Mouse (Mus musculus) limb, embryonic 13.5 days (tissue): ENCODE data around the gene Cars. TPM values are rescaled to one million over a fixed set of nuclear protein-coding genes. Genes with fewer than 3 reads are reported as not detected.

Experiments
- ATAC-seq: fragments of 200-750 bp; cut with Nextera tagmentation; 2 replicates; pipeline ENCODE4 v1.8.0; 2017; ENCODE audit warnings: low read depth, moderate number of reproducible peaks, moderate TSS enrichment; ENCODE audit not compliant: low FRiP score
- H3K27ac ChIP-seq: fragments of 300-500 bp; sonication (generic); 2 replicates; pipeline ENCODE4 v1.5.1; 2015; ENCODE audit warnings: inconsistent platforms, mild to moderate bottlenecking, moderate library complexity
- H3K27me3 ChIP-seq: fragments of 300-500 bp; sonication (generic); 2 replicates; pipeline ENCODE4 v1.6.1; 2015; ENCODE audit warnings: mild to moderate bottlenecking, inconsistent platforms
- H3K36me3 ChIP-seq: fragments of 300-500 bp; sonication (generic); 2 replicates; pipeline ENCODE4 v1.6.1; 2015; ENCODE audit warnings: inconsistent platforms, mild to moderate bottlenecking, moderate library complexity
- H3K4me1 ChIP-seq: fragments of 300-500 bp; sonication (generic); 2 replicates; pipeline ENCODE4 v1.6.1; 2015; ENCODE audit warnings: inconsistent platforms
- H3K4me2 ChIP-seq: fragments of 300-500 bp; sonication (generic); replicated peaks from 2 replicates; pipeline ENCODE4 v1.6.1; 2015; ENCODE audit warnings: inconsistent platforms, mild to moderate bottlenecking, moderate library complexity
- H3K4me3 ChIP-seq: fragments of 300-500 bp; sonication (generic); 2 replicates; pipeline ENCODE4 v1.5.1; 2015; ENCODE audit warnings: moderate library complexity, mild to moderate bottlenecking, inconsistent platforms
- H3K9ac ChIP-seq: fragments of 300-500 bp; sonication (generic); 2 replicates; pipeline ENCODE4 v1.6.1; 2015; ENCODE audit warnings: mild to moderate bottlenecking, inconsistent platforms
- H3K9me3 ChIP-seq: fragments of 300-500 bp; sonication (generic); 2 replicates; pipeline ENCODE4 v1.6.1; 2016; ENCODE audit warnings: inconsistent platforms
- WGBS: fragments of 180-500 bp; shearing (Covaris S2); methylation state at CpG from one replicate; pipeline ENCODE4 v1.1.7; 2015; 5-methylcytosine and 5-hydroxymethylcytosine counted together
- polyA plus RNA-seq: library from polyadenylated mRNA; unstranded; fragments of >200 nt; fragmentation: Nextera tagmentation; extraction: Ambion mirVana; gene quantifications from 2 replicates; pipeline ENCODE4 v1.2.1, GENCODE M21; 2015

Gene Cars
- polyA plus RNA-seq, 1 experiment from 2014 or later, result 62.8 TPM

DNA sequence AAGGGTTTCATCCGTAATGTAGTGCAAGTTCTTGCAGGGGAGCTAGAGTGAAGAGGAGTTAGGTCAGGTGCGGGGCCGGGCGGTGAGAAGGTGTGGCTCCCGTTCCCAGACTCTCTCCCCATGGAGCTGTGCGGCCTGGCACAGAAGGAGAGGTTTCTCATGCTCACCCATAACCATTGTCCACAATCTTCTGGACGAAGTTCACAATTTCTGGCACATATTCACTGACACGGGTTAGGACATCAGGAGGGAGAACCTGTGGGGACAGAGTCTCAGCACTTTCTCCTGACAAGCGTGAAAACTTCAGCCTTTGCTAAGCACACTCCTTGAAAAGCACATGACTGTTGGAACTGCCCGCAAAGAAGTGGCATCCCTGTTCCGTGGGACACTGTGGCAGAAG is 24.1 kb downstream of the Cars start:
- Histone ChIP-seq H3K9ac (no peak overlapping the region), H3K9me3 (no peaks in the 10 kb centered on the region), H3K4me3 (no peak overlapping the region), H3K36me3 (peaks cover 95% of the 10 kb centered on the region), H3K27ac (no peak overlapping the region), H3K4me1 (no peaks in the 10 kb centered on the region), H3K27me3 (no peaks in the 10 kb centered on the region), H3K4me2 (no peak overlapping the region)
- no peak for ATAC-seq
- WGBS, result 94% methylated on average over 11 of the region's 11 CpGs

- H3K4me2 ChIP-seq, result no peak overlapping the region
These were observed 34.2 kb downstream of the Cars start for GRCm38 (mm10) chr7:143565648-143566039.

DNA sequence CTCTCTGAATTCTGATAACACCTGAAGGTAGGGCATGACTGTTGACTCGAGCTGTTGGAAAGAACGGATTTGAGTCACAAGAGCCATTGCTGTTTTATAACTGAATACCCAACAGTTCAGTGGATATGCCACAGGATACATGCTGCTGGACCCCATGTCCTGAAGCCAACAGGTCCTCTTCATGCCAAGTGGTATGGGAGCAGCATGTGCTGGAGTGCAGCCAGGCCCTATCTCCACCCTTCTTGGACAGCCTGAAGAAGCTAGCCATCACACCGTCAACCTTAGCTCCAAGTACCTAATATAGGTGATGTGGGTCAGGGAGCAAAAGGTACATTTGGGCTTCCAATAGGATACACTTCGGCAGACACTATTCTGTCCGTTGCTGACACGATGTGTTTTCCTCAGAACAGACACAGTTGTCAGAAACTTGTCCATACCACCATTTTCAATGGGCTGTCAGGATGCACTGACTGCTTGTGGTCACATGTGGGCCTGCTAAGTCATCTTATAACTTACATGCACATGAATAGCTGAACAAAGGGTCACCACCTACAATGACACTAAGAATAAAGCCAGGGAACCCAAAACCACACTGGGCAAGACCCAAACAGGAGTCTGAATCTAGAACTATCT is 34.8 kb downstream of the Cars start:
- 94% methylated on average over 6 of the region's 6 CpGs for WGBS

More at GRCm38 (mm10) chr7:143565648-143566039, 34.2 kb downstream of the Cars start:
- no peak for ATAC-seq
- 97% methylated on average over 3 of the region's 3 CpGs for WGBS
- no peaks in the 10 kb centered on the region for H3K27me3 ChIP-seq
- H3K4me3 ChIP-seq, result no peak overlapping the region
- H3K27ac ChIP-seq, result no peak overlapping the region
- no peaks in the 10 kb centered on the region for H3K9me3 ChIP-seq
- H3K9ac ChIP-seq, result no peak overlapping the region
- H3K4me1 ChIP-seq, result no peaks in the 10 kb centered on the region
- H3K36me3 ChIP-seq, result peaks cover 98% of the 10 kb centered on the region

GRCm38 (mm10) chr7:143563787-143564186 is 36.1 kb downstream of the Cars start:
- no peak overlapping the region for H3K27ac ChIP-seq
- H3K9me3 ChIP-seq, result no peaks in the 10 kb centered on the region
- peaks cover 98% of the 10 kb centered on the region for H3K36me3 ChIP-seq
- WGBS, result 88% methylated on average over 5 of the region's 5 CpGs
- no peak overlapping the region for H3K9ac ChIP-seq
- no peaks in the 10 kb centered on the region for H3K27me3 ChIP-seq
- no peaks in the 10 kb centered on the region for H3K4me1 ChIP-seq
- no peak overlapping the region for H3K4me3 ChIP-seq
- no peak for ATAC-seq
- no peak overlapping the region for H3K4me2 ChIP-seq

More for the DNA sequence above, 34.8 kb downstream of the Cars start:
- Histone ChIP-seq H3K36me3 (peaks cover 98% of the 10 kb centered on the region), H3K4me2 (no peak overlapping the region), H3K4me1 (no peaks in the 10 kb centered on the region), H3K9me3 (no peaks in the 10 kb centered on the region), H3K27me3 (no peaks in the 10 kb centered on the region), H3K4me3 (no peak overlapping the region), H3K9ac (no peak overlapping the region), H3K27ac (no peak overlapping the region)
- ATAC-seq, result no peak

DNA sequence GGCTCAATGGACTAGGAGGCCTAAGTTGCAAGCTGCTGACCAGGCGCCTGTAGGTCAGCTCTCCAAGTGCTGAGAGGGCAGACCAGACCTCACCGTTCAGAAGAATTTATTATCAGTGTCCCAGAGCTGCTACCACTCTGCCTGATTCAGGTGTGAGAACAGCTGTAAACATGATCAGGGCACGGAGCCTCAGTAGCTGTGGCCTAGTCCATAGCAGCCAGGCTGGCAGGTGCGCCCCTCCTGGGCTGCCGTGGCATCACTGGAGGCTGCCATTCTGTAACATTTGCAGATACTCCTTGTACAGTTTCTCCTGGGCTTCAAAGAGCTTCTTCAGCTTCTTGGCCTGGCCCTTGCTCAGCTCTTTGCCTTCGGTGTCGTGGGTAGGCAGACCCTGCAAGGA is 42.3 kb downstream of the Cars start:
- Histone ChIP-seq H3K27ac (no peak overlapping the region), H3K36me3 (peaks cover 83% of the 10 kb centered on the region), H3K4me2 (no peak overlapping the region), H3K9ac (0 out of 2 replicates have a peak overlapping the region, but pooled peaks have one; percentile 14), H3K27me3 (no peaks in the 10 kb centered on the region), H3K4me3 (no peak overlapping the region), H3K9me3 (no peaks in the 10 kb centered on the region), H3K4me1 (no peaks in the 10 kb centered on the region)
- 95% methylated on average over 7 of the region's 7 CpGs for WGBS
- ATAC-seq, result no peak

GRCm38 (mm10) chr7:143556964-143557610 is 42.8 kb downstream of the Cars start:
- no peak for ATAC-seq
- Histone ChIP-seq H3K36me3 (peaks cover 79% of the 10 kb centered on the region), H3K27ac (no peak overlapping the region), H3K4me2 (no peak overlapping the region), H3K9ac (0 out of 2 replicates have a peak overlapping the region, but pooled peaks have one; percentile 14), H3K9me3 (no peaks in the 10 kb centered on the region), H3K4me1 (no peaks in the 10 kb centered on the region), H3K4me3 (no peak overlapping the region), H3K27me3 (no peaks in the 10 kb centered on the region)
- 88% methylated on average over 8 of the region's 8 CpGs for WGBS

DNA sequence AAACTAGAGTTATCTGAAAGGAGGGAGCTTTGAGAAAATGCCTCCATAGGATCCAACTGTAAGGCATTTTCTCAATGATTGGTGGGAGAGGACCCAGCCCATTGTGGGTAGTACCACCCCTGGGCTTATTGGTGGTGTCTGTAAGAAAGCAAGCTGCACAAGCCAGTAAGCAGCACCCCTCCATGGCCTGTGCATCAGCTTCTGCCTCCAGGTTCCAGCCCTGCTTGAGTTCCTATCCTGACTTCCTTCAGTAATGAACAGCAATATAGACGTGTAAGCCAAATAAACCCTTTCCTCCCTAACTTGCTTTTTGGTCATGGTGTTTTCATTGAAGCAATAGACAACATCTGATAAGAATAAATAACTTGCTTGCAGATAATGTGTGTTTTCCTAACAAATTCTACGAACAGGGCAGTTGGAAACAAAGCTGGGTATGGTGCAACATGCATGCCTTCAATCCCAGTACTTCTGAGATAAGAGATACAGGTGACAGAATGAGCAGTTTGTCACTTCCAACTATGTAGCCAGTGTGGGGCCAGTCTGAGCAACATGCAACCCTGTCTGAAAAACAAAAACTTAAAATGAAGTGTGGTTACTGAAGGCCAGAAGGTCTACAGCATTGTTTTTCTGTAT is 50.2 kb downstream of the Cars start:
- Histone ChIP-seq H3K27ac (peak overlapping the region; percentile 92), H3K4me1 (peaks cover 30% of the 10 kb centered on the region), H3K9me3 (no peaks in the 10 kb centered on the region), H3K36me3 (peaks cover 20% of the 10 kb centered on the region), H3K4me3 (peak overlapping the region; percentile 95), H3K9ac (peak overlapping the region; percentile 74), H3K4me2 (peak overlapping the region; percentile 84), H3K27me3 (no peaks in the 10 kb centered on the region)
- 32% methylated on average over 2 of the region's 2 CpGs for WGBS
- ATAC-seq, result no peak

DNA sequence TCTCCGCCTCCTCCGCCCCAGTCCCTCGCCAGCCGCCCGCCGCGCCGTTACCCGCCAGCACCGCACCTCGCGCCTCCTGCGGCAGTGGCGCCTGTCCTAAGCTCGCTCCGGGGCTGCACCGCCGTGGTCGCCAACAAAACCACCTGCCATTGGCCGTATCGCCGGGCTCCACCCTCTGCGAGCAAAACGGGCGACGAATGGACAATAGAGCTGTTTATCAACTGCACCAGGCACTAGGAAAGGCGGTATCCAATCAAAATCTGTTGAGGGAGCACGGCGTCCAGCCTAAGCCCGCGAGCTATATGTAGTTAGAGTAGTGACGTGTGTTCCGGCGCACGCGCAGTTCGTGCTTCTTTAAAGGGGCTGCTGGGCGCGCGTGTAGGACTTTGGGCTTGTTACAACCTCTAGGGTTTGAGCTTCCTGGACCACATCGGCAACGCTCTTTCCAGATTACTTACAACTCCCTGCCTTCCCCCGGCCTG is 50.9 kb downstream of the Cars start, which contains the start of gene Nap1l4:
TSS of gene Nap1l4 (minus strand) at position 131 of the 482 bp plus-strand sequence.
- H3K36me3 ChIP-seq, result peaks cover 16% of the 10 kb centered on the region
- no peaks in the 10 kb centered on the region for H3K9me3 ChIP-seq
- peak within 1 kb of the TSS; percentile 92 for H3K27ac ChIP-seq
- H3K27me3 ChIP-seq, result no peaks in the 10 kb centered on the region
- peak within 1 kb of the TSS; percentile 84 for H3K4me2 ChIP-seq
- peaks cover 30% of the 10 kb centered on the region for H3K4me1 ChIP-seq
- peak within 1 kb of the TSS; percentile 95 for H3K4me3 ChIP-seq
- H3K9ac ChIP-seq, result peak within 1 kb of the TSS; percentile 90
- WGBS, result under 1% methylated on average over 36 of the region's 43 CpGs
- peak; percentile 99 for ATAC-seq

- H3K9ac ChIP-seq, result peak overlapping the region; percentile 90
- H3K9me3 ChIP-seq, result no peaks in the 10 kb centered on the region
- under 1% methylated on average over 58 of the region's 63 CpGs for WGBS
- no peaks in the 10 kb centered on the region for H3K27me3 ChIP-seq
- peak overlapping the region; percentile 84 for H3K4me2 ChIP-seq
- peak overlapping the region; percentile 88 for H3K27ac ChIP-seq
- peaks cover 34% of the 10 kb centered on the region for H3K4me1 ChIP-seq
- peak overlapping the region; percentile 95 for H3K4me3 ChIP-seq
- H3K36me3 ChIP-seq, result peaks cover 16% of the 10 kb centered on the region
- ATAC-seq, result peak; percentile 78
These were observed 51.5 kb downstream of the Cars start for GRCm38 (mm10) chr7:143548231-143548961.

GRCm38 (mm10) chr7:143546554-143546953 is 53.3 kb downstream of the Cars start:
- no peak overlapping the region for H3K27ac ChIP-seq
- 60% methylated on average over 2 of the region's 2 CpGs for WGBS
- H3K4me1 ChIP-seq, result peaks cover 37% of the 10 kb centered on the region
- H3K9me3 ChIP-seq, result no peaks in the 10 kb centered on the region
- no peak for ATAC-seq
- peak overlapping the region; percentile 60 for H3K9ac ChIP-seq
- H3K36me3 ChIP-seq, result peaks cover 13% of the 10 kb centered on the region
- H3K4me3 ChIP-seq, result no peak overlapping the region
- peak overlapping the region; percentile 27 for H3K4me2 ChIP-seq
- H3K27me3 ChIP-seq, result no peaks in the 10 kb centered on the region

GRCm38 (mm10) chr7:143544368-143544767 is 55.5 kb downstream of the Cars start:
- Histone ChIP-seq H3K36me3 (peaks cover 27% of the 10 kb centered on the region), H3K4me1 (peaks cover 31% of the 10 kb centered on the region), H3K27me3 (no peaks in the 10 kb centered on the region), H3K4me2 (no peak overlapping the region), H3K9me3 (no peaks in the 10 kb centered on the region), H3K4me3 (no peak overlapping the region), H3K27ac (no peak overlapping the region), H3K9ac (no peak overlapping the region)
- WGBS, result 90% methylated on average over 2 of the region's 2 CpGs
- no peak for ATAC-seq
